Mouse (Mus musculus) heart, postnatal 14 days (tissue): ENCODE data around the gene AA467197. TPM values are rescaled to one million over a fixed set of nuclear protein-coding genes. Genes with fewer than 3 reads are reported as not detected.

ENCODE experiments used
- DNase-seq, 2 experiments: peaks; one replicate each; pipeline ENCODE4 v3.0.0; 2021 to 2022
- intact Hi-C: fragments of 180-260 bp; cut with DNase I; formaldehyde crosslinking; loops from one replicate; pipeline ENCODE4 v1.15.1; 2025
- microRNA-seq, 2 experiments: library from miRNA; unstranded; fragments of <30 nt; microRNA quantifications; one replicate each; pipeline ENCODE4 v1.2.0; 2021 to 2022
- total RNA-seq, 2 experiments: library from RNA; stranded (reverse); gene quantifications; 2 replicates each; pipeline ENCODE4 v1.2.3; 2021

Gene AA467197
- total RNA-seq, 2 experiments from 2014 or later: 0.46 TPM; not detected in 1

DNA sequence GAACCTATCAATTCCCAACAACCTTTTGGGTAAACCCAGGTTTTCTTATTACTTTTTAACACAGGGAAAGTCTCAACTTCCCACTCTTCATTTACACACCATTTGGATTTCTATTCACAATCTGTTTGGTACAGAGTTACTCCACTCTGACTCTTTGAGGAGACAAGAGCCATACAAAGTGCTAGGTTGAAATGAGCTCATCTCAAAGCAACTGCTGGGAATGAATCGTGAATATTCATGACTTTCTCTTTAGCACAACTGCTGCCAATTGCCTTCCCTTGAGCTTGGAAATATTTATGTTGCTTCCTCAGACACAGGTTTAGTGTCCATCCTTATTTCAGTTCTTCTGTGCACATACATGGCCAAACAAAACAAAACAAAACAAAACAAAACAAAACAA lies 46.9 kb downstream of the AA467197 start:
- intact Hi-C loops: no loop called here
- no peak for DNase-seq

DNA sequence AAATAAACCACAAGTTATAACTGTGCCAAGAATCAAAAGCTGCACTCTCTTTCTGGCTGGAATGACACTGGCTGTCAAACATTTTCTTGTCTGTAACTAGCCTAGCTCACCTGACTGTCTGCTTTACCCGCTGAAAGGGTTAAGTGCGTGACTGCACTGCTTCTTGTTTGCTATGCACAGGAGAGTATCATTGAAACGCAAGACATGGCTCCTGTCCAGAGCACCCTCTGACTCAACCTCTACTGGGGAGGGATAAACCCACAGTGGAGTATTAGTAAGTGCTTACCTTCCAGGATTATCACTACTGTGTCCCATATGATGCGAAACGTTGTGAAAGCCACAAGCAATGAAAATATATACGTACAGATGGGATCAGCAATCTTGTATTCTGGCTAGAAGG lies 49.9 kb downstream of the AA467197 start:
- intact Hi-C loops: no loop called here

More for the DNA sequence above, 49.9 kb downstream of the AA467197 start:
- no peak for DNase-seq

Small RNA genes within 50 kb of the gene (microRNA-seq; reads per million reads assigned to microRNA genes)
- gene Mir147: 1.1 to 2.4 reads per million in 2 experiments

Other genes with a start within 250 kb of the AA467197 start
- gene Slc28a2, start 210.5 kb upstream of the AA467197 start, total RNA-seq: 10 to 100 TPM; 27.7 to 30.3 TPM
- under 1 TPM; 0.45 to 0.78 TPM for gene Gm14085, start 152.0 kb upstream of the AA467197 start, total RNA-seq
- 1 to 10 TPM; 5.3 to 6.3 TPM for gene Gatm, start 25.7 kb upstream of the AA467197 start, total RNA-seq
- gene Slc30a4, start 65.7 kb downstream of the AA467197 start, total RNA-seq: 10 to 100 TPM; 10.7 to 11.4 TPM
- gene Bloc1s6, start 101.5 kb downstream of the AA467197 start, total RNA-seq: 10 to 100 TPM; 16.0 to 17.3 TPM
- 10 to 100 TPM; 19.7 to 30.0 TPM for gene Sqor, start 128.3 kb downstream of the AA467197 start, total RNA-seq